Mouse (Mus musculus): ENCODE data around the gene Mgat4e.

DNA sequence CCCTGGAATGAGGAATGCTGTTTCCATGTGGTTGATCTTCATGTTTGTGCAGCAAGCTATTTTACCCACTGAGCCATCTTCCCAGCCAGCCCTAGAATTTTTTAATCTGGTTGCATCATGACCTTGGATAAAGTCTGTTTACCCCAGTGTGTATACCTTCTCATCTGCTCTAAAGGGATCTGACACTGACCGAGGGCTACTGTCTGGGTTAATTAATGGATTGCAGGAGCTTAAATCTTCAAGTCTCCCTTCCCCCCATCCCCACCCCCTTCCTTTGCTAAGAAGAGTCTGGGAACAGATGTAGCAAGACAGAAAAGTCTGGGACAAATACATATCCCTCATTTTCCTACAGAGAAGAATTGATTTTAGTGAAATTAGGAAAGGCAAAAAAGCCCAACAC is 18.0 kb upstream of the Mgat4e start:
- TF ChIP-seq POLR2A (IDR thresholded peaks at IDR 0.05; ENCODE audit: insufficient read depth, low read depth, low read length) = no peak
- TF ChIP-seq CTCF (IDR thresholded peaks at IDR 0.05) = no peak
- no peak for TF ChIP-seq EP300 (IDR thresholded peaks at IDR 0.05; ENCODE audit: insufficient read depth, low read depth, low read length)

All from heart, adult 2 months (tissue).